Mouse (Mus musculus): ENCODE measurements around the gene Gm3194.
"Not testable (repeated sequence)": the region's sequence is repeated elsewhere in the genome, so short reads cannot be mapped to it uniquely, and the experiment has no call there.

The Gm3194 gene

GRCm38 (mm10) chr14:5455367-5455766, at the start of gene Gm3194:
Gene Gm3194 (minus strand): TSS chr14:5455467.
- DNase-seq (ENCODE audit: low spot score in 2 of 2): not testable (repeated sequence)

DNA sequence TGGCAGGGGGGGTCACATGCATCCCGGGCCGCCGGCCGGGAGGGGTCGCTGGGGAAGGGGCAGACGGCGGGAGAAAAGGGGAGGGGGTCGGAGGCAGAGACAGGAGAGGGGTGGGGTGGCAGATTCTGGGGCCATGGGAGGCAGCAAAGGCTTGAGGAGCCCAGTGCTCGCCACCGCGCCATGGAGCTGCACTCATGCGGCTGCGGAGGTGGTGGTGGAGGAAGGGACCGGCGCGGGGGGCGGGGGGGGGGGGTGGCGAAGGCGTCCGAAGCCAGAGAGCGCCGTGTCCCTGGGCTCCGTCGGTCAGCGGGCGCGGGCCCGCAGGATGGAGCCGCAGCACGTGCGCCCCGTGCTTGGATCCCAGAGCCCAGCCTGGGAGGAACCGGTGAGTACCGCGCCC, 46.1 kb upstream of the Gm3194 start, which contains the start of gene Gm3488:
Gm3488 (plus strand) TSS at position 301 of the 400 bp plus-strand sequence.
- not testable (repeated sequence) for DNase-seq (ENCODE audit: low spot score in 2 of 2)

- DNase-seq (ENCODE audit: low spot score in 2 of 2): not testable (repeated sequence)
Measured at GRCm38 (mm10) chr14:5483907-5484306, 28.6 kb upstream of the Gm3194 start, which contains the start of gene Gm3187. Gene Gm3187 (plus strand): TSS chr14:5484207.

GRCm38 (mm10) chr14:5477730-5478129, 22.5 kb upstream of the Gm3194 start, which contains the start of gene Gm8246:
Gene Gm8246 (minus strand): TSS chr14:5477830.
- not testable (repeated sequence) for DNase-seq (ENCODE audit: low spot score in 2 of 2)

DNA sequence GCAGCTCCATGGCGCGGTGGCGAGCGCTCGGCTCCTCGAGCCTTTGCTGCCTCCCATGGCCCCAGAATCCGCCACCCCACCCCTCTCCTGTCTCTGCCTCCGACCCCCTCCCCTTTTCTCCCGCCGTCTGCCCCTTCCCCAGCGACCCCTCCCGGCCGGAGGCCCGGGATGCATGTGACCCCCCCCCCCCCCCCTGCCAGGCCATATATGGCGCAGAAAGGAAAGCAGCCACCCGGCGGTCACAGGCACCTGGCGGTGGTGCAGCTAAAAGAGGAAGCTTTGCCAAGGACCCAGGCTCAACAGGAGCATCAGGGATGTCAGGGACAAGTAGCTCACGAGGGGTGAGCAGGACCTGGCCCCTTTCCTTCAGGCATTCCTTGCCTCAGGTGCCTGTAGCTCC, 5.2 kb upstream of the Gm3194 start:
- DNase-seq (ENCODE audit: low spot score in 2 of 2): not testable (repeated sequence)

GRCm38 (mm10) chr14:5388949-5389348, 66.3 kb downstream of the Gm3194 start, which contains the start of gene Gm3500:
Gene Gm3500 (minus strand): TSS chr14:5389049.
- not testable (repeated sequence) for DNase-seq (ENCODE audit: low spot score in 2 of 2)

Data from frontal cortex, postnatal 36 days (tissue).